Mouse (Mus musculus) megakaryocyte, embryonic 14.5 days (primary cell): ENCODE results near the gene Cecr2.

ENCODE experiments used
- FLI1 ChIP-seq: IDR thresholded peaks from 2 replicates; pipeline ENCODE4 v1.6.1; 2012; ENCODE audit warnings: low read length, inconsistent platforms, mixed read lengths
- GATA1 ChIP-seq: IDR thresholded peaks from 3 replicates; pipeline ENCODE4 v1.6.1; 2012; ENCODE audit warnings: mixed read lengths, low read length, inconsistent platforms, borderline replicate concordance

DNA sequence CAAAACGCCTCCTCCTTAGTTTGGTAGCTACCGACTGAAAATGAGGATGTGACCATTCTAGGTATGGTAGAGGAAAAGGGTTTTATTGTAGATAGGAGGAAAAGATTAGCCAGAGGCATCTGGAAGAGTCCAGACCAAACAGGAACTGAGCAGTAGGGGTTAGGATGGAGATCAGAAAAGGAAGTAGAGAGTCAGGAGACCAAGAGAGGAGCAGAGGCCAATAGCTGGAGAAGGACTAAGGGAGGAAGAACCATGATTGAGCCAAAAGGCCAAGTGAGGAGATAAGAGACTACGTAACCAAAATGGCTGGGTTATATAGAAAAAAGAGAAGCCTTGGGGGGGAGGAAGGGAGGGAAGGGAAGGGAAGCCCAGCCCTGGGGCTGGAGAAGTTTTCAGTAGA lies 46.0 kb upstream of the Cecr2 start:
- TF ChIP-seq FLI1 (no peak), GATA1 (no peak)
